Mouse (Mus musculus) retina, embryonic 14.5 days (tissue): ENCODE measurements at regions not wholly inside any gene's neighbourhood (a gene's known extent, or its start where the extent isn't known, plus 50 kb on each side); places are given as distances from the start of the nearest gene placed in this dataset.

ENCODE experiments used
- DNase-seq: peaks from one replicate; pipeline ENCODE4 v3.0.0-alpha.2; 2015; ENCODE audit warnings: low spot score

- DNase-seq, result no peak
Observed at GRCm38 (mm10) chr2:148290326-148290725, 104.8 kb upstream of the Sstr4 start.

DNA sequence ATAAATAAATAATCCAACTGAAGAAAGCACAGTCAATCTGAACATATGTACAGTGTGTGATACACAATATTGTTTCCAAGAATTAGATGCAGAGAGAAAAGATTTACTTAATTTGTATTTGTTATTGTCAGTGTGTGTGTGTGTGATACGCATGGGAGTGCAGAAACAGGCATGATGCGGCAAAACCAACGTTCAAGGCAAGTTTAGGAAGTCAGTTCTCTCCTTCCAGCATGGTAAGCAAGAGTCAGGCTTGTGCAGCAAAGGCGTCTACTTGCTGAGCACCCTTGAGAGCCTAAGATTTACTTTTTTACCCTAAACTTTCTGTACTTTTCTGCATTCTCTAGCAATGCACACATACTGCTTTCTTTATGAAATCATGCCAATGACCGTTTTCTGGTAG lies 102.7 kb upstream of the Sstr4 start:
- no peak for DNase-seq

GRCm38 (mm10) chr2:148292895-148293294 lies 102.2 kb upstream of the Sstr4 start:
- DNase-seq, result peak; percentile 5

GRCm38 (mm10) chr2:148300879-148301278 lies 94.3 kb upstream of the Sstr4 start:
- no peak for DNase-seq

GRCm38 (mm10) chr2:148312255-148312654 lies 82.9 kb upstream of the Sstr4 start:
- DNase-seq, result no peak

DNA sequence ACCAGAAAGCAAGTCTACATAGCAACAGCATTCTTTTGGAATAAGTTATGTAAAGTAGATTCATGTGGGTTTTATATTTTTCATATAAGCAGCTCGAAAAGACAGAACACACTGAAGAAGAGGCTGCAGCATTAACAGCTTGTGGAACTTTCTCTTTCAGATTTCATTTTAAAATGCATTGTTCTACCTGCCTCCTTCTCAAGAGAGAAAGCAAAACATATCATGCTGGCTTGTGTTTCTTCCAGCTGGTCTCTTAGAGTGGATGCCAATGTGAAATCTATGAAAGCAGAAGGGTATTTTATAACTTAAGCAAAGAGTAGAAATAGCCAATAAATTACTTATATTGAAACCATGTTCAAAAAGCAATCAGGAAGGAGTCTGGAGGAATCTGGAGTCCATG lies 74.2 kb upstream of the Sstr4 start:
- no peak for DNase-seq

GRCm38 (mm10) chr2:148325362-148325761 lies 69.8 kb upstream of the Sstr4 start:
- no peak for DNase-seq

- no peak for DNase-seq
Observed at GRCm38 (mm10) chr2:148325854-148326387, 69.2 kb upstream of the Sstr4 start.

- peak; percentile 6 for DNase-seq
Observed at GRCm38 (mm10) chr2:148326414-148326813, 68.7 kb upstream of the Sstr4 start.

- no peak for DNase-seq
Observed at GRCm38 (mm10) chr2:148327552-148327951, 67.6 kb upstream of the Sstr4 start.

- DNase-seq, result no peak
Observed at GRCm38 (mm10) chr2:148330368-148330767, 64.8 kb upstream of the Sstr4 start.

GRCm38 (mm10) chr2:148334555-148334954 lies 60.6 kb upstream of the Sstr4 start:
- DNase-seq, result no peak

DNA sequence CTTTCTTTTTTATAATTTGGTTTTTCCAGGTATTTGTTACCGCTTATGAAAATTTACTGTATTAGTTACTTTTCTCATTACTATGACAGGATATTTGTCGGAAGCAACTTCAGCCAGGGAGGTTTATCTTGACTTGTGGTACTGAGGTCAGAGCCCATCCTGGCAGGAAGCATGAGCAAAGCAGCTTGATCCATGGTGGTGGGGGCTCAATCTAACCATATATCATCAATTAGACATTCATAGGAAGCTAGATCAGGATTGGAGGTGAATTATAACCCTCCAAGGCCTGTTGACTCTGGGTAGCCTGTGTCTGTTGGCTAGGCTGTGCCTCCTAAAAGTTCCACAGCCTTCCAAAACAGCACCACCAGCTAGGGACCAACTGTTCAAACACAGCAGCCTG lies 58.5 kb upstream of the Sstr4 start:
- no peak for DNase-seq

DNA sequence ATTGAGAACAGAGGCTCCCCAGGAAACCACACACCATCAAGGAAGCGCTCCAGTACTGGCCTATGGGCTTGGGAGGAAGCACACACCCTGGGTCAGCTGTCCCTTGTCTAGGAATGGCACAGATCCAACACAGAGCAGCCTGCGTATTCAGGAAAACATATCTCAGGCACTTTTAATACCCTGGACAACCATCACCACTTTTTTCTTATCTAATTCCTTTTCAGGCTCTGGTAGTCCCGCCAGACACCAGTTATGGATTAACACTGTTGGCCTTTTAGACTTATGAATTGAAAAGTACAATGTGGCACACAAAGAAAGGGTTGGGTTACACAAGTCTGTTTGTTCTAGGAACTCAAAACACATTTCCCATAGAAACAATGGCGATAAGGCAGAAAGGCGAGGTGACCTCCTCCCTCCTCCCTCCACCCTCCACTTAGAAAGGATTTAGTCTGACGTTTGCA lies 56.8 kb upstream of the Sstr4 start:
- no peak for DNase-seq

DNA sequence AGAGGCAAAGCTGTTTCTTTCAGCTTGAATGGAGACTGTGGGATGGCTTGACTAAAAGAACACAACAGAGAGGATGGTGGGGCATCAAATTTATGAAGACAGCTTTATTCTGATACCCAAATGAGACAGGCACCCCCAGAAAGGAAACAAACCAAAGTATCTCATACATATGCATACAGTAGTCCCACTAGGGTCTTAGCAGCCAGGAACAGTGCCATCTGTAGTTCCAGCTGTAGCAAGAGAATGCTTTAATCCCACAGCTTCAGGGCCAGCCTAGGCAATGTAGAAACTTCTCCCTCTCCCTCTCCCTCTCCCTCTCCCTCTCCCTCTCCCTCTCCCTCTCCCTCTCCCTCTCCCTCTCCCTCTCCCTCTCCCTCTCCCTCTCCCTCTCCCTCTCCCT lies 56.2 kb upstream of the Sstr4 start:
- no peak for DNase-seq

- no peak for DNase-seq
Observed at GRCm38 (mm10) chr2:148344193-148344592, 51.0 kb upstream of the Sstr4 start.
